Mouse (Mus musculus): ENCODE results near the gene Katna1. TPM values are rescaled to one million over a fixed set of nuclear protein-coding genes. Genes with fewer than 3 reads are reported as not detected.

The Katna1 gene
- total and polyA plus RNA-seq, 3 experiments: 43.3 to 222 (median 46.0) TPM

- Histone ChIP-seq H3K4me1 (ENCODE audit: control insufficient read depth in 1 of 2, insufficient read depth in 2 of 2, low read length in 2 of 2) (peaks cover 0 to 5% of the 10 kb centered on the region in 2 experiments; a peak in 3 of 4 replicates), H3K79me2 (ENCODE audit: control insufficient read depth, insufficient read depth, low read length, poor library complexity) (peaks cover 5% of the 10 kb centered on the region; the same call in 1 of the 2 replicates), H3K36me3 (ENCODE audit: control insufficient read depth in 1 of 2, insufficient read depth in 2 of 2, low read length in 2 of 2) (peaks cover 0 to 6% of the 10 kb centered on the region in 2 experiments; a peak in 1 of 4 replicates), H3K9me3 (replicated peaks; ENCODE audit: insufficient read depth, low read length) (no peaks in the 10 kb centered on the region), H3K9ac (ENCODE audit: control insufficient read depth, low read depth, low read length, poor library complexity, severe bottlenecking) (peak overlapping the region; percentile 86), H3K27me3 (ENCODE audit: control insufficient read depth in 1 of 2, insufficient read depth in 2 of 2, low read length in 2 of 2) (no peaks in the 10 kb centered on the region), H3K27ac (ENCODE audit: control insufficient read depth, low read depth, low read length) (peak overlapping the region; percentile 65), H3K4me3 (ENCODE audit: control insufficient read depth in 1 of 2, insufficient read depth in 1 of 2, low read depth in 2 of 2, low read length in 2 of 2) (peak overlapping the region; percentile 92 to 98)
- DNase-seq (ENCODE audit: low read depth, low spot score): peak; percentile 91
- no peak for TF ChIP-seq SMC3 (IDR thresholded peaks at IDR 0.05; ENCODE audit: low read depth, low read length)
- TF ChIP-seq RCOR1 (IDR thresholded peaks at IDR 0.05; ENCODE audit: low read depth, low read length): no peak
- no peak for TF ChIP-seq MEF2A (IDR thresholded peaks at IDR 0.05; ENCODE audit: extremely low read depth, insufficient replicate concordance, low read depth, low read length, poor library complexity, severe bottlenecking)
- no peak; the same call in 1 of the 2 replicates for TF ChIP-seq MXI1 (IDR thresholded peaks at IDR 0.05; ENCODE audit: low read depth, low read length)
- no peak for TF ChIP-seq USF1 (IDR thresholded peaks at IDR 0.05; ENCODE audit: low read depth, low read length)
- TF ChIP-seq ZC3H11A (IDR thresholded peaks at IDR 0.05; ENCODE audit: low read depth, low read length): no peak
- TF ChIP-seq NRF1 (IDR thresholded peaks at IDR 0.05; ENCODE audit: insufficient read depth, low read depth, low read length, poor library complexity, severe bottlenecking): peak; percentile 66
- TF ChIP-seq POLR2AphosphoS2 (IDR thresholded peaks at IDR 0.05; ENCODE audit: low read length): peak; percentile 47; the same call in 1 of the 2 replicates
- no peak for TF ChIP-seq ZNF384 (IDR thresholded peaks at IDR 0.05; ENCODE audit: low read depth, low read length)
- no peak for TF ChIP-seq RAD21 (IDR thresholded peaks at IDR 0.05; ENCODE audit: low read depth, low read length)
- no peak for TF ChIP-seq ZKSCAN1 (IDR thresholded peaks at IDR 0.05; ENCODE audit: low read depth, low read length)
- TF ChIP-seq KAT2A (conservative IDR thresholded peaks at IDR 0.05; ENCODE audit: low read depth, low read length): no peak
- no peak for TF ChIP-seq CTCF (IDR thresholded peaks at IDR 0.05 in 2 of 3, conservative IDR thresholded peaks at IDR 0.05 in 1 of 3; ENCODE audit: control insufficient read depth in 1 of 3, insufficient read depth in 1 of 3, low read depth in 2 of 3, low read length in 3 of 3, poor library complexity in 1 of 3, severe bottlenecking in 1 of 3)
- peak; percentile 72 for TF ChIP-seq NELFE (IDR thresholded peaks at IDR 0.05; ENCODE audit: low read depth, low read length)
- no peak for TF ChIP-seq TCF12 (IDR thresholded peaks at IDR 0.05; ENCODE audit: low read depth, low read length)
- no peak for TF ChIP-seq GATA1 (IDR thresholded peaks at IDR 0.05; ENCODE audit: low read depth, low read length)
- no peak for TF ChIP-seq MYC (IDR thresholded peaks at IDR 0.05; ENCODE audit: low read depth, low read length)
- TF ChIP-seq MYB (IDR thresholded peaks at IDR 0.05; ENCODE audit: low read depth, low read length): no peak
- no peak for TF ChIP-seq UBTF (IDR thresholded peaks at IDR 0.05; ENCODE audit: borderline replicate concordance, insufficient read depth, low read depth, low read length)
- TF ChIP-seq POLR2AphosphoS5 (IDR thresholded peaks at IDR 0.05; ENCODE audit: borderline replicate concordance, low read depth, low read length): no peak
- no peak for TF ChIP-seq USF2 (IDR thresholded peaks at IDR 0.05; ENCODE audit: borderline replicate concordance in 1 of 2, insufficient read depth in 1 of 2, low read depth in 1 of 2, low read length in 2 of 2)
- TF ChIP-seq ETS1 (IDR thresholded peaks at IDR 0.05; ENCODE audit: low read depth, low read length): no peak
- no peak for TF ChIP-seq TAL1 (IDR thresholded peaks at IDR 0.05; ENCODE audit: low read length)
- TF ChIP-seq BHLHE40 (IDR thresholded peaks at IDR 0.05; ENCODE audit: borderline replicate concordance, low read depth, low read length): no peak
- TF ChIP-seq HCFC1 (IDR thresholded peaks at IDR 0.05; ENCODE audit: low read depth, low read length): peak; percentile 73
- TF ChIP-seq CHD2 (IDR thresholded peaks at IDR 0.05; ENCODE audit: low read length): no peak
- TF ChIP-seq SIN3A (IDR thresholded peaks at IDR 0.05; ENCODE audit: low read length): peak; percentile 67
- TF ChIP-seq ZMIZ1 (IDR thresholded peaks at IDR 0.05; ENCODE audit: low read depth, low read length): 0 out of 2 replicates have a peak, but pooled peaks have one; percentile 46
- no peak for TF ChIP-seq CHD1 (IDR thresholded peaks at IDR 0.05; ENCODE audit: low read depth, low read length)
- 0 out of 2 replicates have a peak, but pooled peaks have one; percentile 20 for TF ChIP-seq MAX (IDR thresholded peaks at IDR 0.05; ENCODE audit: low read length)
- no peak for TF ChIP-seq GABPA (IDR thresholded peaks at IDR 0.05; ENCODE audit: low read depth, low read length)
- TF ChIP-seq MAFK (IDR thresholded peaks at IDR 0.05; ENCODE audit: borderline replicate concordance, low read depth, low read length): no peak
- 0 out of 2 replicates have a peak, but pooled peaks have one; percentile 5 for TF ChIP-seq ELF1 (IDR thresholded peaks at IDR 0.05; ENCODE audit: low read depth, low read length)
- no peak for TF ChIP-seq JUND (IDR thresholded peaks at IDR 0.05; ENCODE audit: low read depth, low read length)
Measured at GRCm38 (mm10) chr10:7780238-7781176, 54.7 kb downstream of the Katna1 start.

Measured in MEL (cell line).